Mouse (Mus musculus) forebrain, embryonic 12.5 days (tissue): ENCODE results near the gene Map3k20. TPM values are rescaled to one million over a fixed set of nuclear protein-coding genes. Genes with fewer than 3 reads are reported as not detected.
A peak's percentile ranks its signal among the peaks of the same experiment; 100 is the strongest.

Source experiments
- ATAC-seq: fragments of 200-750 bp; cut with Nextera tagmentation; 2 replicates; pipeline ENCODE4 v1.8.0; 2017; ENCODE audit warnings: moderate TSS enrichment; ENCODE audit not compliant: low FRiP score
- H3K27ac ChIP-seq: fragments of 300-500 bp; sonication (generic); 2 replicates; pipeline ENCODE4 v1.5.1; 2016; ENCODE audit warnings: mild to moderate bottlenecking
- H3K27me3 ChIP-seq: fragments of 300-500 bp; sonication (generic); 2 replicates; pipeline ENCODE4 v1.6.1; 2016; ENCODE audit warnings: mild to moderate bottlenecking
- H3K36me3 ChIP-seq: fragments of 300-500 bp; sonication (generic); replicated peaks from 2 replicates; pipeline ENCODE4 v1.6.1; 2016; ENCODE audit warnings: mild to moderate bottlenecking
- H3K4me1 ChIP-seq: fragments of 300-500 bp; sonication (generic); 2 replicates; pipeline ENCODE4 v1.6.1; 2016
- H3K4me2 ChIP-seq: fragments of 300-500 bp; sonication (generic); 2 replicates; pipeline ENCODE4 v1.6.1; 2016; ENCODE audit warnings: mild to moderate bottlenecking, moderate library complexity
- H3K4me3 ChIP-seq: fragments of 300-500 bp; sonication (generic); replicated peaks from 2 replicates; pipeline ENCODE4 v1.5.1; 2016; ENCODE audit warnings: mild to moderate bottlenecking
- H3K9ac ChIP-seq: fragments of 300-500 bp; sonication (generic); 2 replicates; pipeline ENCODE4 v1.6.1; 2016; ENCODE audit warnings: mild to moderate bottlenecking
- H3K9me3 ChIP-seq: fragments of 300-500 bp; sonication (generic); 2 replicates; pipeline ENCODE4 v1.6.1; 2016
- WGBS: fragments of 180-500 bp; shearing (Covaris S2); methylation state at CpG from one replicate; pipeline ENCODE4 v1.1.7; 2016; 5-methylcytosine and 5-hydroxymethylcytosine counted together
- polyA plus RNA-seq: library from polyadenylated mRNA; unstranded; fragments of >200 nt; fragmentation: Nextera tagmentation; extraction: Ambion mirVana; gene quantifications from 2 replicates; pipeline ENCODE4 v1.2.1, GENCODE M21; 2016

Map3k20 gene
- polyA plus RNA-seq, 1 experiment from 2014 or later, result 7.0 TPM

DNA sequence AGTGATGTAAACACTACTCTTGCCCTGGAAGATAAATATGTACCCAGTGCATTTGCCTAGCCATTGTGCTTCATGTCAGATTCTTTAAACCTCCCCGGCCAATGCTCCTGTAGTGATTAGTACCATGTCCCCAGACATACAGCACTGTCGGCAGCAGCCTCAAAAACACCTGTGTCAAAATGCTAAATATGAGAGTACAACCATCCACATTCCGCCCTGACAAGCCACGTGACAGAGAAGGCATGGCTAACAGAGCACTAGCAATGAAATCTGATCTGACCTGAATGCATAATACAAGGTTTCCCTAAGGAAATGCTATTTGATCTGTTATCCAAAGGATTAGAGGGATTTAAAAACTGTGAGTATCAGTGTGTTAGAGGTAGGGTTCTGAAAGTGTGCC is 105.6 kb downstream of the Map3k20 start:
- H3K4me3 ChIP-seq, result no peak overlapping the region
- WGBS, result 56% methylated on average over 4 of the region's 4 CpGs
- peaks cover 18% of the 10 kb centered on the region for H3K4me1 ChIP-seq
- H3K36me3 ChIP-seq, result no peaks in the 10 kb centered on the region
- H3K9me3 ChIP-seq, result peaks cover 9% of the 10 kb centered on the region; the same call in 1 of the 2 replicates
- no peak overlapping the region for H3K9ac ChIP-seq
- H3K27ac ChIP-seq, result no peak overlapping the region
- H3K27me3 ChIP-seq, result no peaks in the 10 kb centered on the region
- ATAC-seq, result no peak
- H3K4me2 ChIP-seq, result no peak overlapping the region

DNA sequence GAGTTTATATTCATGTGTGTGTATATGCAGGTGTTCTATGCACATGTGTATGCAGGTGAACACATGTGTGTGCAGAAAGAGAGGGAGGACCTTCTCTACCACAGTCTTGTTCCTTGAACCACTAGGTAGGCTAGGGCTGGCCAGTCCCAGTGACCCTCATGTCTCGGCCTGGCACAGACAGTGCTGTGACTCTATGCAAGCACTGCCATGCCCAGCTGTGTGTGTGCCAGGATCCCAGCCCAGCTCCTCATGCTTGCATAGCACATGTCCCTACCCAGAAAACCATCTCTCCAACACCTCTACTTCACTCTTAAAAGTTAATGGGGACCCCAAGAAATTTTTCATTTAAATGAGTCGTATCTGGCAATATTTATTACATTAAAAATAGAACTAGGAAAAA is 106.3 kb downstream of the Map3k20 start:
- no peak overlapping the region for H3K27ac ChIP-seq
- peaks cover 9% of the 10 kb centered on the region; the same call in 1 of the 2 replicates for H3K9me3 ChIP-seq
- no peak overlapping the region for H3K9ac ChIP-seq
- H3K36me3 ChIP-seq, result no peaks in the 10 kb centered on the region
- no peak overlapping the region for H3K4me3 ChIP-seq
- peaks cover 18% of the 10 kb centered on the region for H3K4me1 ChIP-seq
- no peaks in the 10 kb centered on the region for H3K27me3 ChIP-seq
- no peak overlapping the region for H3K4me2 ChIP-seq
- no peak for ATAC-seq
- 97% methylated on average over 2 of the region's 2 CpGs for WGBS

DNA sequence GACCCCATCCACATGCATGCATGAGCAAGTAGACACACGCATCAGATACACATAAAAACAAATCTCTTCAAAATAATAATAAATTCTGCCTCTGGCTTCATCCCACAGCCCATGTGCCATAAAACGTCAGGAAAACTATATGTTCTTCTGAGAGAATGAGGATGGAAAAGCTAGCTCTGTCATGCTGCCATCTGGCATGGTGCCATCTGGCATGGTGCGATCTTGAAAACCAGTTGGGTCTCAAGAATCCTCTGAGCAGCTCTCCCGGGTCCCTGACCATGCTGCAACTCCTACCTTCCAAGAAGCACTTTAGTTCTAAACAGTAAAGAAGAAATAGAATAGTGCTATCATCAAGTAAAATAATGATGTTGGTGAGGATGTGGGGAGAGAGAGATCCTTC is 106.9 kb downstream of the Map3k20 start:
- Histone ChIP-seq H3K4me1 (peaks cover 18% of the 10 kb centered on the region), H3K27me3 (no peaks in the 10 kb centered on the region), H3K36me3 (no peaks in the 10 kb centered on the region), H3K9ac (no peak overlapping the region), H3K4me3 (no peak overlapping the region), H3K9me3 (peaks cover 9% of the 10 kb centered on the region; the same call in 1 of the 2 replicates), H3K27ac (no peak overlapping the region), H3K4me2 (no peak overlapping the region)
- no peak for ATAC-seq
- 78% methylated on average over 4 of the region's 4 CpGs for WGBS

DNA sequence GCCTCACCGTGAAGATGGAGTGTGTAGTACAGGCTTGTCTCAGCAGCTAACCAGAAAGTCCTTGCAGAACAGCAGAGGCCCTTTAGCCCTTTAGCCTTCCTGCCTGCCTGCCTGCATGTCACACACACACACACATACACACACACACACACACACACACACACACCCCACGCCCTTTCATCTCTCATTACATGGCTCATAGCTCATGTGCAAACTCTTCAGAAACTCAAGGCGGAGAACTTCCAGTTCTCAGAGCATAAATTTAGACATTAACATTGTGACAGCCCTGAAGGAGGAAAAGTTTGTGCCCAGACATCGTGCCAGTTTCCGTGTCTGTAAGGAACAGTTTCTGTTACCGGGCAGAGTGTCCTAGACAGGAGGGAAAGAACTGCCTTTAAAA is 111.5 kb downstream of the Map3k20 start:
- no peaks in the 10 kb centered on the region for H3K36me3 ChIP-seq
- peaks cover 9% of the 10 kb centered on the region; the same call in 1 of the 2 replicates for H3K9me3 ChIP-seq
- no peaks in the 10 kb centered on the region for H3K27me3 ChIP-seq
- no peak overlapping the region for H3K4me3 ChIP-seq
- H3K4me2 ChIP-seq, result no peak overlapping the region
- peaks cover 6% of the 10 kb centered on the region for H3K4me1 ChIP-seq
- H3K27ac ChIP-seq, result no peak overlapping the region
- no peak for ATAC-seq
- 94% methylated on average over 6 of the region's 6 CpGs for WGBS
- no peak overlapping the region for H3K9ac ChIP-seq

DNA sequence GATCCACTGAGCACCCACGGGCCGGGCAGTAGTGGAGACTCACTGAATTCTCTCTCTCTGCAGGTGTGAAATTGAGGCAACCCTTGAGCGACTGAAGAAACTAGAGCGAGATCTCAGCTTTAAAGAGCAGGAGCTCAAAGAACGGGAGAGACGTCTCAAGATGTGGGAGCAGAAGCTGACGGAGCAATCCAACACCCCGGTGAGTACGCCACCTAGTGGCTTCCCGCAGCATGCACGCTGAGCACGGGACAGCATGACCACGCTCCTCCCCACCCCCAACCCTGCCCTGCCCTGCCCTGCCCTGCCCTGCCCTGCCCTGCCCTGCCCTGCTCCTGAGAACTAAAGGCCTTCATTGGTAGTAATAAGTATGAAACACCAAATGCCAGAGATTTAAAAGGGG is 112.8 kb downstream of the Map3k20 start:
- H3K4me1 ChIP-seq, result peaks cover 6% of the 10 kb centered on the region
- ATAC-seq, result no peak
- no peak overlapping the region for H3K27ac ChIP-seq
- H3K4me2 ChIP-seq, result no peak overlapping the region
- no peak overlapping the region for H3K4me3 ChIP-seq
- no peaks in the 10 kb centered on the region for H3K36me3 ChIP-seq
- H3K9ac ChIP-seq, result no peak overlapping the region
- peaks cover 9% of the 10 kb centered on the region; the same call in 1 of the 2 replicates for H3K9me3 ChIP-seq
- 13% methylated on average over 13 of the region's 13 CpGs for WGBS
- H3K27me3 ChIP-seq, result no peaks in the 10 kb centered on the region

DNA sequence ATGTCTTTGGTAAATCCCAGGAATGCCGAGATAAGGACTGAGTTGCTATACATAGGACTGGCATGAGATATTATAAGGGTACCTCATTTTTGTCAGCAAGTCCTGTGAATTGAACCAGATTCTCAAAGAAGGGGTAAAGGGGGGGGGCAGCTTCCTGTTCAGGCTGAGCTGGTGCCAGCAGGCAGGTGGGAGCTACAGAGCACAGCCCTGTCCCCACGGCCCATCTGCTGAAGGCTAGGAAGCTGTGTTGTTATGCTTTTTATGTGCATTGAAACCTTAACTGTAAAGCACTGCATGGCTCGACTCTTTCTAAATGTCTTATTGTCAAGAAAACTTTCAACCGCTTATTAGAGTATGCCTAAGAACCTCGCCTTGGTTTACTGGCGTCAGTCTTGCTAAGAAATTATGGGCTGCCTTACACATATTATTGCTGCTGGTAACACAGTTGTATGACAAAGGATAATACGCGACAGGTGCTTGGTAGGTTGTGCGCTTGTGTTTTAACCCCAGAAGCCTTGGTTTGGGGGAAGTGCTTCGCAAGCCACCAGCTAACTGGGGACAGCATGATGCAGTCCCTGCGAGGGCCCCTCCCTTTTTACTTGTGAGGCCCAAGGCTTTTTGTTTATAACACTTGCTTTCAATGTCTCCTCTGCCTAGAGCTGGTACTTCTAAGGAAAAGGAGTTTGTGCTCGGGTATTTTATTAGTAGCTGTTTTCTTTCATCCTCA is 114.2 kb downstream of the Map3k20 start:
- no peak overlapping the region for H3K4me2 ChIP-seq
- H3K4me1 ChIP-seq, result peaks cover 6% of the 10 kb centered on the region
- H3K36me3 ChIP-seq, result no peaks in the 10 kb centered on the region
- H3K9me3 ChIP-seq, result peaks cover 9% of the 10 kb centered on the region; the same call in 1 of the 2 replicates
- H3K4me3 ChIP-seq, result no peak overlapping the region
- no peak overlapping the region for H3K9ac ChIP-seq
- 0 out of 2 replicates have a peak overlapping the region, but pooled peaks have one; percentile 19 for H3K27ac ChIP-seq
- ATAC-seq, result no peak
- WGBS, result 65% methylated on average over 12 of the region's 12 CpGs
- H3K27me3 ChIP-seq, result peaks cover 8% of the 10 kb centered on the region; the same call in 1 of the 2 replicates

DNA sequence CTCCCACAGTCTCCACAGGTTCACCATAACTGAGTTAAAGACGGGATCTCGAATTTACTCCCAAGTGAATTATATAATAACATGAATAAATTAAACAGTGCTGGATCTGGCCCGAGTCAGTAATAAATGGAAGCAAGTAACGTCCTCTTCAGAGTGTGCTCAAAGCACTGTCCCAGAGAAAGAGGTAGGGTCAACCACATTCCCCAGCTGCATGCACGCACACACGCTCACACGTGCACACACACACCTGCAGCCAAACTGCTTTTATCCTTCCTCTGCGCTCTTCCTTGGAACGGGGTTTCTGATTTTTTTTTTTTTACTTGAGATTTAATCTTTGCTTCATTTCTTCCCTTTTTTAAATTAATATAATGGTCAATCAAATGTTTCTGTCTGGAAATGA is 115.9 kb downstream of the Map3k20 start:
- Histone ChIP-seq H3K9me3 (no peaks in the 10 kb centered on the region), H3K9ac (no peak overlapping the region), H3K27me3 (peaks cover 8% of the 10 kb centered on the region; the same call in 1 of the 2 replicates), H3K4me1 (peaks cover 6% of the 10 kb centered on the region), H3K4me2 (no peak overlapping the region), H3K4me3 (no peak overlapping the region), H3K27ac (no peak overlapping the region), H3K36me3 (no peaks in the 10 kb centered on the region)
- no peak for ATAC-seq
- 89% methylated on average over 9 of the region's 9 CpGs for WGBS

DNA sequence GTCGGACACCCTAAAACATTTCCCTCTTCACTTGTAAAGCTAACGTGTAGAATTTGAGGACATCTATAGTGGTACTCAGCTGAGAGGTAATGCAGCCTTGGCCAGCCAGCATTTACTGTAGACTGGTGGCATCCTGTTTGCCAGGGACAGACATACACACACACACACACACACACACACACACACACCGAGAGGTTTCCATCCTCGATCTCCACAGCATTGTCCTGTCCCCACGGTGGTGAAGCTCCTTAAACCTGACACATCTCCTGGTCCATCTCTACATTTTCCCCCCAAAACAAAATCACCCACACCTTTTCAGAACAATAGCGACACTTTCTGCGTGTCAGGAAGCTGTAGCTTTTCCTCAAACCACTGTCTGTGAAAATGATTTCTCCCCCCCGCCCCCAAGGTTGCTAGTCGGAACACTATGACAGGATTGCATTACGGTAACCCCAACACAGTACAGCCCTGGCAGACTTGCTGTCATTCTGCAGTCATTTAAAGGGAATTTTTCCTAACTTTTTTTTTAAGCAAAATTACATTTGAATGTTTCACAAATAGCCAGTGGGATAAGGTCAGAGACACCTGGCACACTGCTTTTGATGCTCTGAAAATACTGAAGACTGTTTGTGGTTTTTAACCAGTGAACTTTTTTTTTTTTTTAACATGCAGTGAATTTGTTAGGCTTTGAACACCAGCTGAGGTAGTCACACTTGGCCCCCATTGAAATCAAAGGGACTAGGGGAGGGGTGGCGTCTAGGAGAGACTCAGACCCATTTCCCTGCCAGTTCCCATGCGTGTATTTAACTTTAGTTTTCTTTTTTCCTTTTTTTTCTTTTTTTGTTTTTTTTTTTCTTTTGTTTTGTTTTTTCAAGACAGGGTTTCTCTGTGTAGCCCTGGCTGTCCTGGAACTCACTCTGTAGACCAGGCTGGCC is 120.5 kb downstream of the Map3k20 start:
- no peak for ATAC-seq
- no peak overlapping the region for H3K4me2 ChIP-seq
- no peak overlapping the region for H3K9ac ChIP-seq
- H3K4me3 ChIP-seq, result no peak overlapping the region
- peaks cover 9% of the 10 kb centered on the region; the same call in 1 of the 2 replicates for H3K27me3 ChIP-seq
- no peak overlapping the region for H3K27ac ChIP-seq
- WGBS, result 85% methylated on average over 12 of the region's 12 CpGs
- H3K9me3 ChIP-seq, result no peaks in the 10 kb centered on the region
- peaks cover 16% of the 10 kb centered on the region for H3K4me1 ChIP-seq
- no peaks in the 10 kb centered on the region for H3K36me3 ChIP-seq

DNA sequence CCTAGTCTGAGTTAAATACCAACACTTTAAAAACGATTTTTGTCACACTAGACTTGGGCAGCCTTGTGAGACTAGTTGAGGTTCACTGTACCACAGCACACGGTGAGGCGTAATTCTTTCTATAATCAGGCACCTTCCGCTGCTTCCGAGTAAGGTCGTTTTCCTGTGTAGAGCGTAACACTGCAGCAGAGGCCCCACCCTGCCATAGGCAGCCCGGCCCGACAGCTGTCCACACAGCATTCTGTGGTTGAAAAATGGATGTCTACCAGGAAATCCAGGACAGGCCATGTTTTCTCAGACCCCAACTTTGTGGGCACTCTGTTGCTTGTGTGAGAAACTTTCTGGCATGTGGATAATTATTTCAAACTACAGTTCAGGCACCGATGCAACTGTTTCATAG is 121.3 kb downstream of the Map3k20 start:
- H3K27ac ChIP-seq, result 0 out of 2 replicates have a peak overlapping the region, but pooled peaks have one; percentile 9
- H3K4me1 ChIP-seq, result peaks cover 16% of the 10 kb centered on the region
- 82% methylated on average over 10 of the region's 10 CpGs for WGBS
- H3K9me3 ChIP-seq, result no peaks in the 10 kb centered on the region
- no peaks in the 10 kb centered on the region for H3K36me3 ChIP-seq
- H3K9ac ChIP-seq, result no peak overlapping the region
- no peak for ATAC-seq
- no peak overlapping the region for H3K4me2 ChIP-seq
- peaks cover 13% of the 10 kb centered on the region for H3K27me3 ChIP-seq
- no peak overlapping the region for H3K4me3 ChIP-seq

DNA sequence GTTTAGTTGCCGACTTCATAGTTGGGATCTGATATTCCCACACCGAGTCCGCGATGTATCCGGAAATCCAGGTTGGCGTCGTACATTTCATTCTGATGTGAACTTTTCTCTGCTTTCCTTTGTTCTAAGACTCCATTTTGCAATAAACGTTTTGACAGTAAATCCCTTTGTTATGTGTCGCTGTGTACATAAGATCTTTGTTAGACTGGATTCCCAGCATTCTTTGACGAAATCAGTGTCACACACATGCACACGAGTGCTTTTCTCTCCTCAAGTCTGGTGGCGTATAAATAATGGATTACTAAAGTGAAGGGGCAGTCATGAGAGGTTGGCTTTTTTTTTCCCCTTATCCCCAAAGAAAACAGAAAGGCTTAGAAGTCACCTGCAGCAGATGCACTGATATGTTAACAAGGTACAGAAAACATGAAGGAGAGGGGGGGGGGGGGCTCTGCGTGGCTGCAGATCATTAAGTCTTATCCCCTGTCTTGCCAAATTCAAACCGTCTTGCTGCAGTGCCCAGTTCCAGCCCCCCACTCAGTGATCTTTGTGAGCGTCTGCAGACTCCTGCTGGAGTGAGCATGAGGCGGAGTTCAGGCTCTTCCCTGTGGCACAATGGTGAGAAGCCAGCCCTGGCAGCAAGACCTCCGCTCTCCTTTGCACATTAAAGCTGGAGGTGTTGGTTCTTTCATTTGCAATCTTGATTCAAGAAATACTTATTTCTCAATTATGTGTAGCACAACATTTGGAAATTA is 122.1 kb downstream of the Map3k20 start:
- Histone ChIP-seq H3K4me3 (no peak overlapping the region), H3K4me1 (peaks cover 16% of the 10 kb centered on the region), H3K9ac (no peak overlapping the region), H3K9me3 (no peaks in the 10 kb centered on the region), H3K27ac (no peak overlapping the region), H3K4me2 (no peak overlapping the region), H3K36me3 (no peaks in the 10 kb centered on the region), H3K27me3 (peaks cover 13% of the 10 kb centered on the region)
- ATAC-seq, result no peak
- 50% methylated on average over 17 of the region's 17 CpGs for WGBS

DNA sequence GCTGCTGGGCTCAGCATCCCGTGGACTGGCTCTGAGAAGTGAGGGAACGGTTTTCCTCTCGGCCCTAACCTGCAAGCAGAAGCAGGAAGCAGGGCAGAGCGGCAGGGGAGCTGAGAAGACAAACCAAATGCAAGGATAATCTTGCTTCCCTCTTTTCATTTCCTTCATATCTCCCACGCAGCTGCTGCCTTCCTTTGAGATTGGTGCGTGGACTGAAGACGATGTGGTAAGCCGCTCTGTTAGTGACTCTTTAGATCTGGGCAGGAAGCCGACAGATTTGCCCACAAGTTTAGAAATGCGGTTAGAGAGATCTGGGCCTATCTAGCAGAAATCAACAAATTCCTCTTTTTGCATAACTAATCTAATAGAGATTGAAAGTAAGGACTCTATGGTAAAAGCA is 124.5 kb downstream of the Map3k20 start:
- WGBS, result 86% methylated on average over 10 of the region's 10 CpGs
- no peak for ATAC-seq

DNA sequence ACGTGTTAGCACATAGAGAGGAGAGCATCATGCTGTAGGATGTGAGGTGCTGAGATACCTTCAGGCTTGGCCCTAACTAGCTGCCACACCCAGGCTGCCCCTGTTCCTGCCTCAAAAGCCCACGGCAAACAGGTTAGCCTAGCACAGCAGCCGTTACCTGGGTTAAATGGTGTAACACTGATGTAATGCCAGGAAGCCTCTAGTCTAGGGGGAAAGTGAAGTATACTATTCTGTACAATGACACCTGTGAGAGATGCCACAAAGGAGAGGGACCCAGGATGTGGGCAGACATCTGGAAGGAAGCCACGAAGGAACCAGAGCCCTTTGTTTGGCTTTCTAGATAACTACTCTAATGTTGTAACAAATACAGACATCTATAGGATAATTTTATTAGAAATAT is 126.8 kb downstream of the Map3k20 start:
- ATAC-seq, result no peak
- peaks cover 16% of the 10 kb centered on the region; the same call in 1 of the 2 replicates for H3K27me3 ChIP-seq
- H3K4me2 ChIP-seq, result no peak overlapping the region
- no peak overlapping the region for H3K27ac ChIP-seq
- no peaks in the 10 kb centered on the region for H3K9me3 ChIP-seq
- H3K36me3 ChIP-seq, result no peaks in the 10 kb centered on the region
- 91% methylated on average over 4 of the region's 4 CpGs for WGBS
- H3K4me3 ChIP-seq, result no peak overlapping the region
- peaks cover 8% of the 10 kb centered on the region for H3K4me1 ChIP-seq
- H3K9ac ChIP-seq, result no peak overlapping the region

More for the DNA sequence above, 124.5 kb downstream of the Map3k20 start:
- Histone ChIP-seq H3K27ac (no peak overlapping the region), H3K9me3 (no peaks in the 10 kb centered on the region), H3K36me3 (no peaks in the 10 kb centered on the region), H3K27me3 (peaks cover 15% of the 10 kb centered on the region; the same call in 1 of the 2 replicates), H3K4me3 (no peak overlapping the region), H3K4me1 (peaks cover 16% of the 10 kb centered on the region), H3K4me2 (no peak overlapping the region), H3K9ac (no peak overlapping the region)
